Mouse (Mus musculus): Measurements from ENCODE around the gene Mien1. TPM values are rescaled to one million over a fixed set of nuclear protein-coding genes. Genes with fewer than 3 reads are reported as not detected.

Mien1 gene
- total RNA-seq, 1 experiment from 2014 or later: 30.1 TPM

DNA sequence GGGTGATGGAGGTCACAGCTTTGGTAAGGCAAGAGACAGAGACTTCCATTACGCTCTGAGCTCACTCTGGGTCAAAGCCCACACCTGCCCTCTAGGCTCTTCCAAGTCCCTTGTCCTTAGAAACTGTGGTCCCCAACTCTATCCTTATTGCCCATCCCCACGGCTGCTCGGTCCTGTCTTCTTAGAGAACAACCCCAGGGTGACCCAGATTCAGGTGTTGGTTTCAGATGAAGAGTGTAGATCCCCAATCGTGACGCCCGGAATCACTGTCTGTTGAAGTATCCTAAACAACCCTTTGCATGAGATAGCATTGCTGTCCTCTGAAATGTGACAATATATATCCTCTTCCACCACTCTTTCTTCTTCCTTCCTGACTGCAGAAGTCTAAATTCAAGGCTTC is 23.5 kb upstream of the Mien1 start:
- ATAC-seq (ENCODE audit: extremely low read depth, insufficient number of reproducible peaks, low FRiP score, poor library complexity, severe bottlenecking): no peak

DNA sequence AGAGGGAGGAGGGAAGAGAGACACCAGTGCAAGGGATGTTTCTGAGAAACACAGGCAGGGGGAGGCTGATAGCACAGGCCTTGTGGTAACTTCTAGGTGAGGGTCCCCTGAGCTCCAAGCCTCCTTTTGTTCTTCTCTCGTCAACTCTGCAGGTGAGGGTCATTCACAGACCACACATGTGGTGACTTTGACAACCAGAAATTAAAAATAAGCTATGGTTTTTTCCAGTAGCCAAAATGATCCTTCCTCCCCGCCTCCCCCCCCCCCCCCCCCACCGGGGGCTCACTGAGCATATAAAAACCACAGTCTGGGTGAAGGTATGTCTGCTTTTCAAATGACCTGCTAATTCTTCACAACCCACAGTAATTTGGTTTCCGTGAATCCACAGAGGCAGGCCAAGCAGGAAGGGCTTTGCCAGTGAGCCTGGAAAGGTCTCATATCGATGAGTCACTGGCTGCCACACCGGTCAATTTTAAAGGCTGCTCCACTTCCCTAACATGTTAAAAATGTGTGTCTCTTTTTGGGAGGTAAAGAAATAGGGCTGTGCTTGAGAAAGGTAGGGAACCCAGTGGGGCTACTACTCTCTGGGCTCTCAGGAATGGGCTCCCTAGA is 22.4 kb upstream of the Mien1 start:
- no peak for ATAC-seq (ENCODE audit: extremely low read depth, insufficient number of reproducible peaks, low FRiP score, poor library complexity, severe bottlenecking)

DNA sequence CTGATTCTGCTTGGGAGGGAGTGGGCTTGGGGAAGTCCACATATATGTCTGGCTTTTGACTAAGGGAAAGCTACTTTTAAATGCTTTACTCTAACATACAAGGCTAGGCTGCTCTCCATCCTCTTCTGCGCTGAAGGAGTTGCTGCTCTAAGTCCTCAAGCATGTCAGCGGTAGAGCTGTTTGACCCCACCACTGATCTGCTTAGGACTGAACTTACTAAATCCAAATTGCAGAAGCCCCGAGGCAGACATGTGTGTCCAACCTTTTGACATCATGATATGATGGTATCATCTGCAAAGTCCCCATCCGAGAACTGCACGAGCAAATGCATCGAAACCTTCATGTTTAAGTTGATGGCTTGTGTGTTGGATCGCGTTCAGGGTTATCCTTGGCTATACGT is 21.1 kb upstream of the Mien1 start:
- ATAC-seq (ENCODE audit: extremely low read depth, insufficient number of reproducible peaks, low FRiP score, poor library complexity, severe bottlenecking): no peak

DNA sequence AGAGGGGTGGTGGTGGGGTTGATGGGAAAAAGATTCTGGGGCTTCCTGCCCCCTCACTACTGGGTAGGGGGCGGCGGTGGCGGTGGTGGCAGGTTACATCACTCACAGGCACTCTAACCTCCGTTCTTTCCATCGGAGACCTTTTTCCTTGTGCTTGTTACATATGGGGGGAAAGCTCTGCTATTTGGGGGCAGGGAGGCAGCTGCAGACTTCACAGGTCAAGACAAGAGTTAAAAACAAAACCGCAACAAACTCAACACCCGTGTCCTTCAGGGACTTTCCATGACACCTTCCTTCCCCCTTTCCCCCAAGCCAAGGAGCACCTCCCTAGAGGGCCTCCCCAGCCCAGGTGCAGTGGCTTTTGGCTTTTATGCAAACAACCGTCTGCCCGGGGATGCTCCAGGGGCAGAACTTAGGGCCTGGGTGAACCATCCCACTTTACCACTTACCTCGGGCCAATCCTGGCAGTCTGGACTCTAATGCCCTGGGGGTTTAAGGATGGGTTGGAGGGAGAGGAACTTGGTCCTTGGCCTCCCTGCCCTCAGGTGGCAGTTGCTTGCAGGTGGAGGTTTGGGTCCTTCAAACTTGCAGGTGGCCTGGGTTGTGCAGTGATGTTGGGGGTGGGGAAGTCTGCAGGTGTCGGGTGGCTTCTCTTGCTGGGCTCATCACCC is 20.4 kb upstream of the Mien1 start:
- ATAC-seq (ENCODE audit: extremely low read depth, insufficient number of reproducible peaks, low FRiP score, poor library complexity, severe bottlenecking): peak; percentile 37

DNA sequence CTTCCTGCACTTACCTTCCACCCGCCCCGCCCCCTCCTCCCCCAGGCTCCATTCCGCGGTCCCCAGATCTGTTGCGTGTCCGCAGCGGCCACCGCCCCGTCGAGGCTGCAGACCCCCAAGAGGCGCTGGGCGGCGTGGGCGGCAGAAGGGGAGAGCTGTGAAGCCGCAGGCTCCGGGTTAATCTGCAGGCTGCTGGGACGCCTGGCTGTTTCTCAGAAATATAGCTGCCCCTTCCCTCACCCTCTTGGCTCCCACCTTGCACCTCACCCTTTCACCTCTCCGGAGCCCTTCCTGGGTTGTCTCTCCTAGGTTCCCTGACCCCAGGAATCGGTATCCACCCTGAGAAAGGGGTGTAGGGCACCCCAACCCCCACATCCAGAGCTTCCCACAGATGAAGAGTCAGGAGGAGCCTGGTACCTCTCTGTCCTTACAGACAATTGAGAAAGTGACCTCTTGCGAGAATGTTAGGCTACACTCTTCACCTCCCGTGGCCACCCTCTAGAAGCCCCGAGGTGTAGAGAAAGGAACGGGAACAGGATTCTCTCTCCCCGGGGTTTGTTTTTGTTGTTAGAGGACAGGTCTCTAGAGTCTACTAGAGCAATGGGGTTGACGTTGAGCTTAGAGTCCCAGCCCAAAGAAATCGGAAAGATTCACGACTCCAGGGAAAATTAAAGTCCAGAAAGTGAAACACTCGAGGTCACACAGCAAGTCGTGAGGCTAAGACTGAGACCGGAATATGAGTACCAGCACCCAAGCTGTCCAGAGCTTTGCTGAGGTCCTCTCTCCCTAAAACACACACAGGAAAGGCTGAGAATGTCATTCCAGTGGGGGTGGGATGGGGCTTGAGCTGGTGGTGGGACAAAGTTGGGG is 19.6 kb upstream of the Mien1 start:
- peak; percentile 8 for ATAC-seq (ENCODE audit: extremely low read depth, insufficient number of reproducible peaks, low FRiP score, poor library complexity, severe bottlenecking)

DNA sequence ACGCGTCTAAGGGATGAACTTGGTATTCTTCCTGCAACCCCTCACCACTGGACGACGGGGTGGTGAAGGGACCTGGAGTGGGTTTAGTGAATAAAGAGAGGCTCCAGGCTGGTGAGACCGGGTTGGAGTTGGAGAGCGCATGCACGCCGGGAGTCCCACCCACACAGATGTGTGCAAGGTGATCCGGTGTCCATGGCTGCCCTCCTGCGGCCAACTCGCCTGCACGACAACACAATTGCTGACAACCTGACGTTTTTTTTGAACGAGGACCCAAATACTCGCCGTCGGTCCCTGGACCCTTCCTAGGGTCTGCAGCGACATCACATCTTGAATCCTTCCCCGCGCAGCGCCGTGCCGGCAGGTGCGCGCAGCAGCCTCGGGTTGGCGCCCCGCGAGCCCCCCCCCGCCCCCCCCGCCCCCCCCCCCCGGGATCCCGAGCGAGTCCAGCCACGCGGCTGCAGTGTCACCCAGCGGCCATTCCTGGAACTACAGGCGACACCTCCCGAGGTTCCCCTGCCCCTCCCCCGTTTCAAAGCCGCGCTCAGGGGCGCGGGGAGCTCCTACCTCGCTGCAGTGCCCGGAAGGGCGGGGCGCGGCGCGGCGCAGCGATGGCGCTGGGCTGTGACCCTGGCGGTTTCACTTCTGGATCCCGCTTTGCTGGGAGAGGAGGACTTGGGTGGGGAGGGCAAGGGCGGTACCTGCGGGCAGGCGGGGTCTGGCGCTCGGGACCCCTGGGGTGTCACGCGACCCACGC is 18.8 kb upstream of the Mien1 start:
- ATAC-seq (ENCODE audit: extremely low read depth, insufficient number of reproducible peaks, low FRiP score, poor library complexity, severe bottlenecking): peak; percentile 65

DNA sequence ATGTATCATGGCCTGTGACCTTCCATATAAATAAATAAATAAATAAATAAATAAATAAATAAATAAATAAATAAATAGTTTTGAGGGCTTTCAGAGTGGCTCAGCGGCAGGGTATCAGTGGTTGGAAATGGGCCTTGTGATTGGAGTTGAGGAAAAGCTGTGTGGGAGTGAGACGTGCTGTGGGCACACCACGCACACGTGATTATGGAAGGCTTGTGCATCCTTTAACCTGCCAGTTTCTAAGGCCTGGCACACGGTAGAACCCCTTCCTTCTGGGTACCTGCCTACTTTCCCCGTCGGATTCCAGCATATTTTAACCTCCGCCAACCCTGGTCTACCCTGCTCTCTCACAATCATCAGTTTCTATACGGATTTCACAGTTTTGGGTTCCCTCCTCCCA is 18.2 kb upstream of the Mien1 start:
- ATAC-seq (ENCODE audit: extremely low read depth, insufficient number of reproducible peaks, low FRiP score, poor library complexity, severe bottlenecking): no peak

DNA sequence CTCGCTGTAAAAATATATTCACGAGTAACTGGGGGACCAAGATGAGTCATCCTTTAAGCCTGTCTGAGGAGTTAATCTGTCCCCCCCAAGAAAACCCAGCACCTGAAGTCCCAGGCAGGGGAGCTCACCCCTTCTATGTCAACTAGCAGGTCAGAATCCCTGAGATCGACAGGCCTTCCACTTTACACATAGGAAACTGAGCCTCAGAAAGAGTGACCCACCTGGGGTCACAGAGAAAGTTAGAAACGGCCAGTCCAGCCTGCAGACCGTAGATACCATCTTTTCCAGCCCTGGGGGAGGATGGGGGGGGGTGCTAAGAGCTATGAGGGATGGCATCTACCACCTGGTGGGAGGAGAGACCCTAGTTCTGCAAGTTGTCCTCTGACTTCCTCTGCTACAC is 17.8 kb upstream of the Mien1 start:
- no peak for ATAC-seq (ENCODE audit: extremely low read depth, insufficient number of reproducible peaks, low FRiP score, poor library complexity, severe bottlenecking)

DNA sequence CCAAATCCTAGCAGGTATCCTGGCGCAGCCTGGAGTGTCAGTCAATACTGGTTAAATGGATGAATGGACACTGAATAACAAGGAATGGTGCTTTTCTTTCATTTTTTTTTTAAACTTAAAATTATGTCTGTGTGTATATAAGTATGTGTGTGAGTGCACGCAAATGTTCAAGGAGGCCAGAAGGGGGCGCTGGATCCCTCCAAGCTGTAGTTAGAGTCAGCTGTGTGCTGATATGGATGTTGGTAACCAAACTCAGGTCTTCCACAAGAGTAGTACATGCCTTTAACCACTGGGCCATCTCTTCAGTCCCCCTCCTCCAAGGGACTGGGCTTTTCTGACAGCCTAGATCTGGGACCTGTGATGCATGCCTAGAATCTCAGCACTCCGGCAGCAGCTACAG is 16.7 kb upstream of the Mien1 start:
- no peak for ATAC-seq (ENCODE audit: extremely low read depth, insufficient number of reproducible peaks, low FRiP score, poor library complexity, severe bottlenecking)

DNA sequence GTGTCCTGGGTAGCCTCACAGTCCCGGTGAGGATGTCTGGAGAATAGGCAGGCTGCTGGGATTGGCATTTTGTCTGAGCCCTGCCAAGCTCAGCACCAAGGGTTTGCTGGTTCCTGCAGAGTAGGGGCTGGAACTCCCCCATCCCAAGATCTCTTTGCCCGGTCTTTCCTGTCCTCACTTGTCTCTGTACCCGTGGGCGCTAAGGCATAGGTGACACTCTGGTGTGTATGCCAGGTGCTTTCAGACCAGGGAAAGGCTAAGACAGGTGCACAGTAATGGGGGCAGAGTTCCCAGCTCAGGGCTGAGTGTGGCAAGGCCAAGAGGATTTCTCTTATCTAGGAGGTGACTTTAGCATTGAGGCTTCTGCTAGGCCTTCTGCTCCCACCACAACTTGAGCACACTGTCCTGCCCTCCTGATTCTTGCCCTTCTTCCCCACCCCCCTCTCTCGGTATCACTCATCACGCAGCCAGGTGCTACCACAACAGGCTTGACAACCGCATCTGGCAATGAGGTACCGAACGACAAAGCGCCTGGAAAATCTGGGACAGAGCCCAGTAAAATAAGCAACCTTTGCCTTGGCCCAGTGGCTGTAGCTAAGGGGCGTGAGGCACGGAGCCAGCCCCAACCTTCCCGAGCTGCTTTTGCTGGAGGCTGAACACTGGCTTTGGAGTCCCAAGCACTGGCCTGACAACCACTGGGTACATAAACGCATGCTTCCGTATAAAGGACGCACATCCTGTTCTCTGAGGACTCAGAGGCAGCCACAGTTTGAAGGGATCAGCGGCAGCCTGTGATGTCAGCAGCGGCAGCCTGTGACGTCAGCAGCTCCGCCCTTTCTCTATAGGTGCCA is 11.4 kb upstream of the Mien1 start:
- ATAC-seq (ENCODE audit: extremely low read depth, insufficient number of reproducible peaks, low FRiP score, poor library complexity, severe bottlenecking): no peak

DNA sequence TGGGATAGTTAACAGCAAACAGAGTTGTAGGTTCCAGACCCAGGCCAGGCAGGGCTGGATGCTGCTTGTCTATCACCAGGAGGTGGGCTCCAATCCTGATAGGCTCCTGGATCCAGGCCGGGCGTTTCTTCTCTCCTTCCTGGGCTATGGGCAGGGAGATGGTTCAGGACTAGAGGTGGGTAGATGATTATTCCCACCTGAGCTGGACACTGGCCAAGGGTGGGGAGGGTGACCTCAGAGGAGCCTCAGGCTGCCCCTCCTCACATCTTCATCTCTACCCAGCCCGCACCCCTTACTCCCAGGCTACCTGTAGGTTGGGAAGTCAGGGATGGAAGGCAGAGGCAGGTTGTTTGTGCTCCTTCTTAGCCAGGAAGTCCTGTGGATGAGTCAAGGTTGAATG is 10.6 kb upstream of the Mien1 start:
- ATAC-seq (ENCODE audit: extremely low read depth, insufficient number of reproducible peaks, low FRiP score, poor library complexity, severe bottlenecking): no peak

DNA sequence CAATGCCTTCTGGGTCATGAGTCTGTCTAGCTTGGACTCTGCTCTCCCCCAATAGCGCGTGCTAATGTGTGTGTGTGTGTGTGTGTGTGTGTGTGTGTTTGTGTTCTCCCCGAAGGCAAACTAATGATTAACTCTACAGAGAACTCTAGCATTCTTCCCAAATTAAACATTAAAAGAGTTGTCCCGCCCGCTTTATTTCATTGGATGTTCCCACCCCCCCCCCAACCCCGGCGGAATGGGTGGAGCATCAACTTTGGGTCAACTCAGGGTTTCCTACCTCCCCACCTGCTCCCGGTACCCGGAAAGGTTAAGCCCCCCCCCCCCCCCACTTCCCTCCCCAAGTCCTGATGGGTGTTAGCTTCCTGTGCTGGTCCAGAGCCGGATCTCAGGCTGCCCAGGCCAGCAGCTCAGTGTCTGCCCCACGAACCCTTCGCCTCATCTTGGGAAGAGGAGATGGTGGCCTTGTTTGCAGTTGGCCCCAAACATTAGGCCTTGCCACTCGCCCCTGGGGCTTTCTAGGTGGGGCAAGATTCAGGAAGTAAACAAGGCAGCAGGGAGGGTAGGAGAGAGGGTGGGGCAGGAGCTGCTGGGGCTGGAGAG is 9.5 kb upstream of the Mien1 start:
- no peak for ATAC-seq (ENCODE audit: extremely low read depth, insufficient number of reproducible peaks, low FRiP score, poor library complexity, severe bottlenecking)

DNA sequence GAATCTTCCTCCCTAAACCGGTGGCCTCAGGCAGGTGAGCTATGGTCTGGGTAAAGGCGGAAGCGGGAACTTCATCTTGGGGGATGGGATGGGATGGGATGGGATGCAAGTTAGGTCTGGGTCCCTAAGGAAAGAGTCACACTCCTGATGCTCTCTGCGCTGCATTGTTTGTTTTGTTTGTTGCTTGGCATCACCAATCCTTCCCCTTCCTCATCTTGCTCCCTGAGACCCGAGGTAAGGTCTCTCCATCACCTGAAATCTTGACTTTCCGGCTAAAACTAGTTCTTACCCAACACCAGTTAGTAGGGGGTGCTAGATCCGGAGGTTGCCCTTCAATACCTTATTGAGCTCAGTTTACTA is 8.7 kb upstream of the Mien1 start:
- no peak for ATAC-seq (ENCODE audit: extremely low read depth, insufficient number of reproducible peaks, low FRiP score, poor library complexity, severe bottlenecking)

DNA sequence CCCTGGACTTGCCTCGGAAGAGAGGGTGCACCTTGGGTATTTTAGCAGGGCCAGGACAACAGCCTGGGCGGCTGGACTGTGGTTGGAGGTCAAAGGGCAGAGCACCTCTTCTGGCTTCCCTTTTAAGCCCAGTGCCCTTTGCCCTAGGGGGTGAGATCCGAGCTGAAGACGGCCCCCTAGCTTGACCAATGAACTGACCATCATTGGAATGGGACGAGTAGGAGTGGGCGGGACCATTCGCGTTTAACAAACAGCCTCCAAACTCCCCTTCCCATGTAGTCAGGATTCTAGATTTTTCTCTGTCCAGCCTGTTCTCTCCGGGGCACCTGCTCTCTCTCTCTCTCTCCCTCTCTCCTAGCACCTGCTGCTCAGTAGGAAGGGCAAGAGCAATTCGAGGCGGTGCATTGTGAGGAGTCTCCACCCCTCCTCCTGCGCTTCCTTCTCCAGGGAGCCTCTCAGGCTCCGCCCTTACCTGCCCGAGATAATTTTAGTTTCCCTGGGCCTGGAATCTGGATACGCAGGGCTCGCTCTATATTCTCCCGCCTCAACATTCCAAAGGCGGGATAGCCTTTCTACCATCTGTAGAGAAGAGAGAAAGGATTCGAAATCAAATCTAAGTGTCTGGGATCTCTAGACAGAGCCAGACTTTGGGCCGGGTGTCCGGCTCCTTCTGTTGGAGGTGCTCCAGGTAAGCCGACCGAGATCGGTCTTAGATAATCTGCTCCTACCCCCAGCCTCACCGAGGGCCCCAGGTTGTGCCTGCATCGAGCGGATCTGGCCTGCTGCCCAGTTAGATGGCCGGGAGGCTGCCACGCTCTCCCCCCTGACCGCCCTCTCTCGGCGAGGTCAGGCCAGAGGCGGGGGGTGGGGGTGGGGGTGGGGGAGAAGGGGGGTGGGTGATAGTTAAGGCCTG is 8.0 kb upstream of the Mien1 start:
- ATAC-seq (ENCODE audit: extremely low read depth, insufficient number of reproducible peaks, low FRiP score, poor library complexity, severe bottlenecking): no peak

DNA sequence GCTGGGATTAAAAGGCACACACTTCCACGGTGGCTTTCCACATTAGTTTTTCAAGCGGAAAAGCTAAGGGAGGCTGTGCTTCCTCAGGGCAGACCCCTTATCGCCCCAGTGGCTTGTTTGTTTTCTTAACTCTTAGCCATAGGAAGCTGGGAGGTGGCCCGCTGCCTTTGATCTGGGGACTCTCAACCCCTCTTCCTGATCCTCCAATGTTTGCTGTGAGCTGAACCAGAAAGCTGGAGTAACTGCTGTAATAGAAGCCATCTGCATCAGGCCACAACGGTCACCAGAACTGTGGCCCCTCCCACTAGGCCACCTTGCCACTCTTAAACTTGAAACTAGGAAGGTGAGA is 7.4 kb upstream of the Mien1 start, which contains the start of gene Grb7:
Gene Grb7, plus strand, starts transcription at position 182 of the 349 bp plus-strand sequence.
- ATAC-seq (ENCODE audit: extremely low read depth, insufficient number of reproducible peaks, low FRiP score, poor library complexity, severe bottlenecking): no peak

DNA sequence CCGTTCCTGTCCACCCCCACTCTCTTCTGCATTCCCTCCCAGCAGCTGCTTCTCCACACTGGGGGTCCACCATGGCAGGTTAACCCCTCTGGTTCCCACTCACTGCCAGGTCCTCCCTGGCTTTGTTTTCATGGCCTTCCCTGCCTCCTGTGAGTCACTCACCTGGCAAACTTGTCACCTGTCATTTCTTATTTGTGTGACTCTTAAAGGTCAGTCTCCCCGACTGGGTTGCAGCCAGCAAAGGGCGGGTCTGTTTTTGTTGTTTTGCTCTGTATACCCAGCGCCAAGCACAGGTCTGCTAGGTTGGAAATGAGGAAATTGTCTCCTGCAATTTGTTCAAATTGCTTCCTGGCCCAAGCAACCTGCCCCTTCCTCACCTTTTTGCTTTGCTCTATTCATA is 6.9 kb upstream of the Mien1 start:
- ATAC-seq (ENCODE audit: extremely low read depth, insufficient number of reproducible peaks, low FRiP score, poor library complexity, severe bottlenecking): no peak

DNA sequence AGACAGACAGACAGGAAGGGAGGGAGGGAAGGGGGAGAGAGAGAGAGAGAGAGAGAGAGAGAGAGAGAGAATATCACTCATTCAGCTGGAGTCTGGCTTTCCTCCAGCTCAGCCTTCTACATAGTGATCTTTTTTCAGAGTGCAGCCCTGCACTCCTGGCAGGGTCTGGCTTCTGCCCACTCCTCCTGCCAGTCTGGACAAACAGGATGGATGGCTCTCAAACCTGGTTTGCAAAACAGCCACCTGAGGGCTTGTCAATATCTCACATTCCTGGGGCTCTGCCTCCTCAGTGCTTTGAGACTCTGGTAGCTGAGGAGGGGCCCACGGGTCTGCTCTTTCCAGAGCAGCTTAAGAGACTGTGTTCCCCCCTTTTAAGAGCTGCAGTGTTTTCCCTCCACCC is 6.4 kb upstream of the Mien1 start:
- no peak for ATAC-seq (ENCODE audit: extremely low read depth, insufficient number of reproducible peaks, low FRiP score, poor library complexity, severe bottlenecking)
